Mouse (Mus musculus) brain, embryonic 14.5 days (tissue): ENCODE results near the gene Slc25a42. TPM values are rescaled to one million over a fixed set of nuclear protein-coding genes. Genes with fewer than 3 reads are reported as not detected.

ENCODE experiments used
- DNase-seq: peaks from one replicate; pipeline ENCODE4 v3.0.0-alpha.2; 2011; ENCODE audit warnings: low read depth
- CTCF ChIP-seq: fragments of 200-500 bp; IDR thresholded peaks from 2 replicates; pipeline ENCODE4 v1.5.1; 2012; ENCODE audit warnings: inconsistent platforms, mild to moderate bottlenecking, moderate library complexity, borderline replicate concordance; ENCODE audit not compliant: insufficient read depth, insufficient read length; ENCODE audit errors: extremely low read depth
- POLR2A ChIP-seq: fragments of 200-500 bp; IDR thresholded peaks from 2 replicates; pipeline ENCODE4 v1.6.1; 2012; ENCODE audit warnings: mild to moderate bottlenecking, inconsistent platforms, borderline replicate concordance; ENCODE audit not compliant: poor library complexity, insufficient read depth, insufficient read length, severe bottlenecking; ENCODE audit errors: extremely low read depth
- polyA plus RNA-seq: library from polyadenylated mRNA; depleted of rRNA; stranded (reverse); fragments of >200 nt; gene quantifications from 2 replicates; pipeline ENCODE4 v1.2.3, GENCODE M21; 2012; rRNA removed

Slc25a42 gene
- polyA plus RNA-seq, result 26.2 and 26.8 TPM in 2 replicates

DNA sequence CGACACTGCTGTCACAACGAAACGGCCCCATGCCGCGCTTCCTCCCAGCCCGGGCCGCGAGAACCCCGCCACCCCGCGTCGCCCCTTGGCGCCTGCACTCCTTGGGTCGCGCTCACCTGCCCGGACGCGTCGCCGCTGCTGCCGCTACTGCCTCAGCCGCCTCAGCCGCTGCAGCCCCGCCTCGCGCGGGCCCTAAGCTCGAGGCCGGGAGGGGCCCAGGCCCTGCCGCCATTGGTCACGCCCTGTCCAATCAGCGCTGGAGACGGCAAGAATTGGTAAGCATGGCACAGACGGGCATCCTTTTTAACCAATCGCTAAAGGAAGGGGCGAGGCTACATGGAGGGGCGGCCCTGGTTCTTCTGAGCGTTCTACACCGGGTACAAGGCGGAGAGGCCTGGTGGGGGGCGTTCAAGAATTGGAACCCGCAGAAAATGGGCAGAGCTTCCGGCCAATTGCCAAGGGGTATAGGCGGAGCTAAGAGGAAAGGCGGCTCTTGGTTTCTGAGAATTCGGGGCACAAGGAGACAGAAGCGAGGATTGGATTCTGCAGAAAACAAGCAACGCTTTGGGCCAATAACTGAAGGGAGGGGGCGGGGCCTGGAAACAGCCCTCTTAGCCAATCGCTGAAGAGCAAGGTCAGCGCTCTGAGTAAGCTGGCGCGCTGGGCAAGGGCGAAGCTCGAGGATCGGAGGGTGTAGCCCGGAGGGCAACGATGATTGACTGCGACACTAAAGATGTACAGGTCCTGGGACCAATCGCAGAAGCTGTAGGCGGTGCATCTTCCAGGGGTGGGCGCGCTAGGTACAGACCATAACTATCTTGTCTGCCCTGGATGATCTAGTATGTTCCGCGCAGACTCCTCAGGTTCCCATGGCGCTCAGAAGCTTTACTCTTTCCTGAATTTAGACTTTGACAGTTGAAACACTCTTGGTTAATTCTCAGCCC is at the start of gene Slc25a42:
Slc25a42 (minus strand) TSS at position 194 of the 944 bp plus-strand sequence.
- DNase-seq, result peak; percentile 100
- TF ChIP-seq POLR2A, result peak; percentile 53; the same call in 1 of the 2 replicates
- no peak for TF ChIP-seq CTCF

DNA sequence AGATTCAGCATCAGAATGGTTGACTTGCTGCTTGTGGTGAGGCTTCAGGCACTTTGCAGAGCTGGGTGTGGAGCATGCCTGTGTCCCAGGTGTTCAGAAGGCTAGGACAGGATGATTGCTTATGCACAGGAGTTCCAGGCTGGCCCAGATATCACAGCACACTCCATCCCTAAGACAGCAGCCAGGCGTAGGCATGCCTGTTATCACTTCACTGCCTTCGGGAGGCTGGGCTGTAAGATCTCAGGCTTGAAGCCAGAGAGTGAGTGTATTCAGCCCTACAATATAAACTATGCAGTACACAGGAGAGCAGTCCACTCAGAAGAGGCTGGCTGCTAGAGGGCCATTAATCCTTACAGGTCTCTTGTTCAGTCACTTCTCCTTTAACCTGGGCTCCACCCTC is 46.9 kb upstream of the Slc25a42 start:
- no peak for DNase-seq

DNA sequence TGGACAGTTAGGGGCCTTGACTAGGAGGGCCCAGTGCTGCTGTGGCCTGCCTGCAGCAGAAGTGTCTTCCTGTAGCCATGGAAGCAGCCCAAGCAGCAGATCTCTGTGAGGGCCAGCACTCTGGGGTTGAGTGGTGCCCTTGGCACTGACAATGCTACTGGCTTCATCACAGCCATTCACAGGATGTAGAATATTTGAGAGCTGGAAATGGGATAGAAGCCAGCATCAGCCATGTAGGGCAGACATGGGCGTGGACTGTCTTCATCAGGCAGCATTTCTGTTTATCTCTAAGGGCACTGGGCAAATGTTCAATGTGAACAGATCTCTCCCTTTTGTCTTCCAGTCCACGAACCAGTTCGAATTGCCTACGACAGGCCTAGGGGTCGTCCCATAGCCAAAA is 46.5 kb upstream of the Slc25a42 start:
- DNase-seq, result no peak
- TF ChIP-seq POLR2A (no peak), CTCF (no peak)

More for the DNA sequence above, 46.9 kb upstream of the Slc25a42 start:
- no peak for TF ChIP-seq POLR2A
- TF ChIP-seq CTCF, result no peak

DNA sequence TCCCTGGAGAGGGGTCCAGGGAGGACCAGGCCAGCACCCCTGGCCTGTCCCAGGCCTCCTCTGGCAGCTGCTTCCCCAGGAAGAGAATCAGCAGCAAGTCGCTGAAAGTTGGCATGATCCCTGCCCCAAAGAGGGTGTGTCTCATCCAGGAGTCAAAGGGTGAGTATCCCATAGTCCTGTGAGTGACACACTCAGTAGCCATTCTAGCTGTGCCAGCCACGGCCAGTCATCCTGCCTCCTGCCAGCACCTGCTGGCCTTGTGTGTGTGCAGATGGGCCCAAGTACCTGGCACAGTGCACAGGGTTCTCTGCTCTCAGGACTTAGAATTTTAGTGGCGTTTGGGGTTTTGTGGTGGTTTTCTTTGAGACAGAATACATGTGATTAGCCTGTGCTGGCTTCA is 45.4 kb upstream of the Slc25a42 start:
- TF ChIP-seq CTCF (no peak), POLR2A (no peak)
- DNase-seq, result no peak

DNA sequence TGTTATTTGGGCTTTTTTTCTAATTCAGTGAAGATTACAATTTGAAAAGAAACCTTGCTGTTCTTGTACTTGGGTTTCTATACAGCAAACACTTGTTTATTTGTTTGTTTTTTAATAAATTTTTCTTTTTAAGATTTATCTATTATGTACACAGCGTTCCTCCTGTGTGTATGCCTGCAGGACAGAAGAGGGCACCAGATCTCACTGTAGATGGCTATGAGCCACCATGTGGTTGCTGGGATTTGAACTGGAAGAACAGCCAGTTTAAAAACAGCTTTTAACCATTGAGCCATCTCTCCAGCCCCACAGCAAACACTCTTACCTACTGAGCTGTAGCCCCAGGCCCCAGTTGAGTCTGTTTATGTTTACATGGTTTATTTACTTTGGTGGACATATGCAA is 42.5 kb upstream of the Slc25a42 start:
- TF ChIP-seq POLR2A, result no peak
- TF ChIP-seq CTCF, result peak; percentile 16; the same call in 1 of the 2 replicates

DNA sequence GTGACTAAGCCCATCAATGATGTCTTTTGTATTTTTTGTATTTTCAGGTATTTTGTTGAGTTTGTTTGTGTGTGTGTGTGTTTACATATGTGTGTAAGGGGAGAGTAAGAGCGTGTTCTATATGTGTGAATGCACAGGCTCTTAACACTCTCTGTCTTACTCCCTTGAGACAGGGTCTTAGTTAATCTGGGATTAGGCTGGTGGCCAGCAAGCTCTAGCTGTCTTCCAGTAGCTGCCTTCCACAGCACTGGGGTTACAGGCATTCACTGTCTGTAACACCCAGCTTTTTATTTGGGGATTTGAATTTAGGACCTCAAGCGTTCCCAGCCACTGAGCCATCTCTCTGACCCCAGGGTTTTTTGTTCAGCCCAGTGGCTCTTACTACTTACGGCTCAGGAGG is 35.7 kb upstream of the Slc25a42 start:
- DNase-seq, result peak; percentile 44
- no peak for TF ChIP-seq POLR2A
- no peak for TF ChIP-seq CTCF

More for the DNA sequence above, 42.5 kb upstream of the Slc25a42 start:
- DNase-seq, result no peak

DNA sequence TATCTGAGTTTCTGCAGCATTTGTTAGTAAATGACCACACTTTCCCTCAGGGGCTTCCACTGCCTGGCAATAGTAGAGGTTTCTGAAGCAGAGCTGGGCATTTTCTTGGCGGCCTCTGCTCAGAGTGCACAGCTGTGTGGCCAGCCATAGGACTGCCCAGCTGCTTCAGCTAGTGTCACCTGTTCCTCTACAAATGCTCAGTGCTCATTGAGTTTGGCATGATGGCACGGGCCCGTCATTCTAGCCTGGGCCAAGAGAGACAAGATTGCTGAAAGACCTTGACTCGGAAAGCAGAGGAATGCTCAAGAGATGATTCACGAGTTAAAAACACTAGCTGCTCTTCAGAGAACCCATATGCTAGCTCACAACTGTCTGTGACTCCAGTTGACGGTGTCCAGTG is 34.5 kb upstream of the Slc25a42 start:
- TF ChIP-seq POLR2A (no peak), CTCF (no peak)
- no peak for DNase-seq

DNA sequence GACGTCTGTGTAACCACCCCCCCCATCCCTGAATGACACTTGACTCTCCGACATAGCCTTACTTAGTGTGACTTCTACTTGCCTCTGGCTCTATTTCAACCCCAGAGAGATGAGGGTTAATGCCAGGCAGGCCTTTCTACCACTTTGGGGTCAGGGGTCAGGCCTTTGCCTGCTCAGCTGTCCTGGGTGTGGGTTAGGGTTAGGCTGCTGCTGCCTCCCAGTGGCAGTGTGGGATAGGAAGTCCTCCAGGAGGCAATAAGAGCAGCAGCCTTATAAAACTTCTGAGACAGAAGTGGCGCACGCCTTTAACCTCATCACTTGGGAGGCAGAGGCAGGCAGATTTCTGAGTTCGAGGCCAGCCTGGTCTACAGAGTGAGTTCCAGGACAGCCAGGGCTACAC is 28.5 kb upstream of the Slc25a42 start:
- no peak for DNase-seq
- TF ChIP-seq CTCF (0 out of 2 replicates have a peak, but pooled peaks have one; percentile 2), POLR2A (no peak)

DNA sequence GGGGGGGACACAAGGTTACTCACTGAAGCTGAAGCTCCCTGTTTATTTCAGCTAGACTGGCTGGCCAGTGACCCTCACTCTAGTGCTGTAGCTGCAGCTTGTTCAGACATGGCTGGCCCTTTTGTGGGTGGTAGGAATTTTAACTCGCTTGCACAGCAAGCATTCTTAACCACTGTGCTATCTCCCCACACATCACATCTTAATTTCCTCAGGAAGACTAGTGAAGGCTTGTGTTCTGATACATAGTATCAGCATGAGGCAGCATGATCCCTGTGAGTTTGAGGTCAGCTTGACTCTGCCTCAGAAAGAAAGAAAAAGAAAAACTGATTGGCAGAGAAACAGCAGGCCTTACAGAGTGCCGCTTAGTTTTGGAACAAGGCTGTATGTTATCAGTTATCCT is 25.7 kb upstream of the Slc25a42 start:
- TF ChIP-seq CTCF (no peak), POLR2A (no peak)

DNA sequence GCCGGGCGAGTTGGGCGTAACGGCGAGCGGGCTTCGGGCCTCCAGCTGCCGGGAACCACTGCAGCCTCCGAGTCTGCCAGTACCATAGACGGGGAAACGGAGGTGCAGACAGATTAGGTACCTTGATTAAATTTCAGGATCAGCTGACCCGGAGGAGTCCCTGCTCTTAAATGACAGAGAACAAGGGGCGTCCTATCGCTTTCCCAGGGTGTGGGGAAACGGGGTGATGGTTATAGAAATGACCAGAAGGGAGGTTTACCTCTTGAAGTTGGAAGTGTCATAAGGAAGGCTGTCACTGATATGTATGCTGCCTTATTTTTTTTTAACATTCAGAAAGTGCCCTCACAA is 22.6 kb upstream of the Slc25a42 start:
- TF ChIP-seq CTCF (no peak), POLR2A (no peak)
- no peak for DNase-seq

More for the DNA sequence above, 25.7 kb upstream of the Slc25a42 start:
- no peak for DNase-seq

DNA sequence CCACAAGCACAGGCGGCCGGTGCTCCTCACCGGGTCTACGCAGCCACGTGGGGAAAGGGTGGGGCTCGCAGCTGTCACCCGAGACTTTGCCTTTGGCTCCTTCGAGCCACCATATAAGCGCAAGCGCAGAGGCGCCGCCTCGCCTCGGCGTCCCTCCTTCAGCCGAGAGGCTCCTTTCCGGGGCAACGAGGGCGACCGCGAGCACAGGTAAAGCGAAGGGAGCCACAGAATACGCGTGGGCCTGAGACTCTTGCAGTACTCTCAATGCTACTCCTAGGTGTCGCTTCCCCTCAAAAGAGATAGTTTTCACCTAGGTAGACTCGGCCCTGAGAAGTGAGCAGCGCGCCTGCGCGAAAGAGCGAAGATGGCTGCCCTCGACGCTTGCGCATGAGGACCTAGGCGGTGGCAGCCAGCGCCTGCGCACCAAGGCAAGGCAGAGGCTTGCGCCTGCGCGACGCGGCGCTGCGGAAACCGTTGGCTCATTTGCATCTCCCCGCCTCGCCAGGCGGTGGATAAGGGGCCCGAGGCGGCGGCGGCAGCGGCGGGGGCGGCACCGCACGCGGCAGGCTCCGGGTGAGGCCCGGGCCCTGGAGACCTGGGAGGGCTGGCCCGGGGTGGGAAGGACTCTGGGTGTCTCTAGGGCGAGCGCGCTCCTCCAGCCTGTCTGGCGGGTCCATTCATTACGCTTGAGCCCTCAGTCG is 22.1 kb upstream of the Slc25a42 start, which contains the start of the genes Sugp2 and Armc6:
Sugp2 (plus strand) TSS at position 147 of the 701 bp plus-strand sequence.
Armc6 (minus strand) TSS at position 387 of the 701 bp plus-strand sequence.
- DNase-seq, result peak; percentile 99
- no peak for TF ChIP-seq CTCF
- TF ChIP-seq POLR2A, result peak; percentile 91
